Comparison of ENCODE assay signal across 15 mouse cellular contexts in the genomic region with DNA sequence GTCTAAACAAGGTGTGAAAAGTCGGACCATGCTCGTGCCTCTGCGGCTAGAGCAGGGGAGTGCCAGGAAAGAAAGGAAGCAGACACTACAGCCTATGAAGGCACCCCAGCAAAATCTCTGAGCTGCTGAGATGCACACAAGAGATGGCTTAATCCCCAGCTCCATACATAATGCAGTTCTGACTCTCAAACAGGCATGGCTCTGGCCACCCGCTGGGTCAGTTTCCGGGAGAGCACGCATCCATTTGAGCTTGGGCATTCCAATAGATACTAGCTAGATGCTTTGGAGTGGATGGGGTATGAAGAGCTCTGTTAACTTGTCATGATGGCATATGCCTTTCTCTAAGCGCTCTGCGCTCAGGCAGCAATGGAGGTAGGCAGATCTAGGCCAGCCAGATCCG.
DNase-seq lines count a peak whose midpoint lies in the region; ATAC-seq and TF ChIP-seq lines count a peak whose summit lies in the region.
"Had no signal": no experiment of that assay in that cellular context is flagged by ENCODE, and none has a peak within 500 bp of the region (broad histone marks: within the 10 kb centered on the region; RNA-seq: fewer than 3 reads in every experiment).

No protein-coding gene starts in this region.

- H3K9ac ChIP-seq in heart, embryonic 13.5 days, result no peak overlapping the region
- no peak overlapping the region for H3K9ac ChIP-seq in midbrain, embryonic 12.5 days (replicated peaks)
- H3K9ac ChIP-seq: hindbrain, embryonic 15.5 days; limb, embryonic 15.5 days had no signal

- intact Hi-C loops in heart, postnatal 10 days (cut with DNase I), result loop anchor here (5.0 kb wide), 1 partner anchor 168 kb away; no protein-coding TSS in a partner anchor
- intact Hi-C loops in left cerebral cortex, adult 2 months (cut with DNase I), result no loop called here

- TF ChIP-seq POLR2A in lung, adult 2 months (IDR thresholded peaks at IDR 0.05; ENCODE audit: borderline replicate concordance, extremely low read depth, low read depth, low read length), result no peak

- H3K4me2 ChIP-seq in heart, embryonic 13.5 days, result 0 out of 2 replicates have a peak overlapping the region, but pooled peaks have one; percentile 4
- H3K4me2 ChIP-seq in midbrain, embryonic 12.5 days (replicated peaks), result no peak overlapping the region
- H3K4me2 ChIP-seq: hindbrain, embryonic 15.5 days; limb, embryonic 15.5 days had no signal

- TF ChIP-seq CTCF in lung, adult 2 months (IDR thresholded peaks at IDR 0.05; ENCODE audit: insufficient read depth, low read length), result no peak
- no peak for TF ChIP-seq CTCF in left cerebral cortex, adult 2 months (IDR thresholded peaks at IDR 0.05)

- H3K27ac ChIP-seq in heart, embryonic 13.5 days (replicated peaks), result peak overlapping the region; percentile 58; the same call in 1 of the 2 replicates
- H3K27ac ChIP-seq in midbrain, embryonic 12.5 days (replicated peaks), result no peak overlapping the region
- H3K27ac ChIP-seq in left cerebral cortex, adult 2 months, result no peak overlapping the region
- H3K27ac ChIP-seq: gastrocnemius, adult 2 months; hindbrain, embryonic 15.5 days; limb, embryonic 15.5 days had no signal

- no peaks in the 10 kb centered on the region for H3K9me3 ChIP-seq in heart, embryonic 13.5 days
- no peaks in the 10 kb centered on the region for H3K9me3 ChIP-seq in midbrain, embryonic 12.5 days
- H3K9me3 ChIP-seq: hindbrain, embryonic 15.5 days; limb, embryonic 15.5 days had no signal

- no peak overlapping the region for H3K4me3 ChIP-seq in heart, embryonic 13.5 days
- H3K4me3 ChIP-seq in lung, adult 2 months (replicated peaks; ENCODE audit: extremely low read depth, low read depth, low read length), result no peak overlapping the region
- no peak overlapping the region for H3K4me3 ChIP-seq in midbrain, embryonic 12.5 days
- no peak overlapping the region for H3K4me3 ChIP-seq in left cerebral cortex, adult 2 months
- H3K4me3 ChIP-seq: gastrocnemius, adult 2 months; hindbrain, embryonic 15.5 days; limb, embryonic 15.5 days had no signal

- WGBS in heart, embryonic 13.5 days, result 55% methylated on average over 9 of the region's 9 CpGs
- 49% methylated on average over 9 of the region's 9 CpGs for WGBS in lung, adult 2 months
- WGBS in midbrain, embryonic 12.5 days, result 41% methylated on average over 9 of the region's 9 CpGs

- no peaks in the 10 kb centered on the region for H3K36me3 ChIP-seq in heart, embryonic 13.5 days
- no peaks in the 10 kb centered on the region for H3K36me3 ChIP-seq in midbrain, embryonic 12.5 days
- H3K36me3 ChIP-seq: hindbrain, embryonic 15.5 days; limb, embryonic 15.5 days had no signal

- no peak for DNase-seq in heart, postnatal 10 days
- peak; percentile 9 for DNase-seq in lung, adult 2 months
- DNase-seq in lung, postnatal 25 days (ENCODE audit: low spot score), result no peak
- DNase-seq in embryo, embryonic 10 days (ENCODE audit: low spot score), result peak; percentile 12
- DNase-seq in gastrocnemius, adult 18-20 months (ENCODE audit: low spot score), result no peak
- no peak for DNase-seq in left cerebral cortex, adult 2 months (ENCODE audit: extremely low spot score in 1 of 2, low spot score in 2 of 2)
- DNase-seq: cerebellum, adult 18-20 months; gastrocnemius, adult 2 months; right cerebral cortex, postnatal 25 days; thymus, postnatal 25 days had no signal

- peaks cover 21% of the 10 kb centered on the region for H3K4me1 ChIP-seq in heart, embryonic 13.5 days
- peaks cover 11% of the 10 kb centered on the region for H3K4me1 ChIP-seq in lung, adult 2 months (ENCODE audit: control insufficient read depth, insufficient read depth, low read length)
- H3K4me1 ChIP-seq in midbrain, embryonic 12.5 days, result peaks cover 6% of the 10 kb centered on the region
- H3K4me1 ChIP-seq: hindbrain, embryonic 15.5 days had no signal

- no peaks in the 10 kb centered on the region for H3K27me3 ChIP-seq in heart, embryonic 13.5 days (replicated peaks)
- H3K27me3 ChIP-seq in midbrain, embryonic 12.5 days, result 0 out of 2 replicates have a peak, but pooled peaks cover 3% of the 10 kb centered on the region
- H3K27me3 ChIP-seq: hindbrain, embryonic 15.5 days; limb, embryonic 15.5 days had no signal

- no peak for ATAC-seq in heart, embryonic 13.5 days (ENCODE audit: extremely low read depth, insufficient number of reproducible peaks, low FRiP score, low TSS enrichment)
- ATAC-seq in midbrain, embryonic 12.5 days (ENCODE audit: low FRiP score, low read depth), result 0 out of 2 replicates have a peak, but pooled peaks have one; percentile 49
- ATAC-seq: activated CD4-positive, CD25-positive, alpha-beta regulatory T cell, adult 4 months had no signal

Comparison
In these comparisons a context has a peak if more than half of its experiments do, and no peak if none do; other contexts are left out.
1. DNase-seq: peak in lung, adult 2 months (single experiment) and embryo, embryonic 10 days (single experiment); none in heart, postnatal 10 days (0 of 2), lung, postnatal 25 days (single experiment), gastrocnemius, adult 18-20 months (single experiment) and left cerebral cortex, adult 2 months (0 of 2).